Mouse (Mus musculus): ENCODE results near the gene Inhba. TPM values are rescaled to one million over a fixed set of nuclear protein-coding genes. Genes with fewer than 3 reads are reported as not detected.
A peak's percentile ranks its signal among the peaks of the same experiment; 100 is the strongest.

The Inhba gene
- 0.24 and 1.1 TPM in 2 replicates for polyA plus RNA-seq (2012; rRNA removed)

GRCm38 (mm10) chr13:16011372-16012242 lies at the start of gene Inhba:
Gene Inhba, plus strand, starts transcription at chr13:16011851.
- DNase-seq (ENCODE audit: low read depth, low spot score), result no peak
- WGBS, result 14% methylated on average over 31 of the region's 31 CpGs

GRCm38 (mm10) chr13:15976584-15976983 lies 35.1 kb upstream of the Inhba start:
- DNase-seq (ENCODE audit: low read depth, low spot score), result no peak
- 82% methylated on average over 1 of the region's 1 CpGs for WGBS

- DNase-seq (ENCODE audit: low read depth, low spot score), result no peak
- 82% methylated on average over 3 of the region's 3 CpGs for WGBS
Measured at GRCm38 (mm10) chr13:15979551-15979950, 32.1 kb upstream of the Inhba start.

DNA sequence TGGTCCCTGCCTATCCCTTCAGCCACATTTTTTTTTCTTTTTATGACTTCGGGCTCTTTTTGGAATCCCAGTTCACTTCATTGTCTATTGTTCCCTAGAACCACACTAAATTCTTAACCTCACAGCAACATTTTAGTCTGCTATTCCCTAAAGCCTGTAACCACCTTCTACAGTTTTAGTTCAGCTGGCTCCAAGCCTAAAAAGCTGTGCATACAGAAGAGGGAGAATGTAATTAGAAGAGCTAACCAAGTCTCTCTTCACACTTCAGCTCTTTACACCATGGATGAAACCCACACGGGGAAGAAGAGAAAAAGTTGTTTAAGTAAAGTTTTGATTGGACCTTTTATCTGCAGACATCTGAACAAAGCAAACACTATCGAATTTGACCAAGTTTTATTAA lies 29.6 kb upstream of the Inhba start:
- no peak for DNase-seq (ENCODE audit: low read depth, low spot score)
- WGBS, result 61% methylated on average over 3 of the region's 3 CpGs

DNA sequence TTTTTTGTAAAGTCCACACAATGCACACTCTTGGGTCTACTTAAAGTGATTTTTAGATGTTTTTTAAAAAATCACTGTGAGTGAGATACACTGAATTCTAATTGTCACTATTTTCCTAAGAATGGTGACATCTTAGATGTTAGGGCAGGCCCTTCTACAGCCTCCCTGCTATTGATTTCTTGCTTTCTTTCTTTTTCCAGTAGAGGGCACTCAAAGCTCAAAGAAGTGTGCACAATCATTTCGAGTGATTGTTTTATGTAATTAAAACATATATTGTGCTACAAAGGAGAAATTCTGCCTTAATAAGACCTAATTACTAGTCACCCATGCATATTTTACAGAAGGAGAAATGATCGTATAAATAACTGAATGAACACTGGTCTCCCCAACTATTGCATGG lies 25.9 kb upstream of the Inhba start:
- WGBS, result 61% methylated on average over 2 of the region's 2 CpGs
- DNase-seq (ENCODE audit: low read depth, low spot score), result no peak

- WGBS, result 81% methylated on average over 4 of the region's 4 CpGs
- no peak for DNase-seq (ENCODE audit: low read depth, low spot score)
Measured at GRCm38 (mm10) chr13:15986172-15986571, 25.5 kb upstream of the Inhba start.

GRCm38 (mm10) chr13:15995314-15995713 lies 16.3 kb upstream of the Inhba start:
- DNase-seq (ENCODE audit: low read depth, low spot score), result no peak
- 58% methylated on average over 2 of the region's 2 CpGs for WGBS

DNA sequence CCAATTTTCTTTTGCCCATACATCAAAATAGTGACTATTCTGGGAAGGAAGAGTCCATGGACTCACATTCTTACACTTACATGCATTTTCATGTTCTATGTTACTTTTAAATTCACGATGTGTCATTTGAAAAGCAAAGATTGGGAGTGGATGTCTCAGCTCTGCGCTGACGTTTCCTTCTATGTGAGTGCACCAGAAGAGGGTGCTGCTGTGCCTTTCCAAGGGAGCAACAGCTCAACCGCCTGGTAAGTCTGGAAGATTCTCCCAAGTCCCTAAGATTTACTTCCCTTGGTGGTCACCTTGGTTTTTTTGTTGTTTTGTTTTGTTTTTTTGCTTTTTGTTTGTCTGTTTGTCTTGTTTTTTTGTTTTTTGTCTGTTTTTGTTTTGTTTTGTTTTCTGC lies 6.1 kb upstream of the Inhba start:
- 10% methylated on average over 4 of the region's 4 CpGs for WGBS
- DNase-seq (ENCODE audit: low read depth, low spot score), result no peak

DNA sequence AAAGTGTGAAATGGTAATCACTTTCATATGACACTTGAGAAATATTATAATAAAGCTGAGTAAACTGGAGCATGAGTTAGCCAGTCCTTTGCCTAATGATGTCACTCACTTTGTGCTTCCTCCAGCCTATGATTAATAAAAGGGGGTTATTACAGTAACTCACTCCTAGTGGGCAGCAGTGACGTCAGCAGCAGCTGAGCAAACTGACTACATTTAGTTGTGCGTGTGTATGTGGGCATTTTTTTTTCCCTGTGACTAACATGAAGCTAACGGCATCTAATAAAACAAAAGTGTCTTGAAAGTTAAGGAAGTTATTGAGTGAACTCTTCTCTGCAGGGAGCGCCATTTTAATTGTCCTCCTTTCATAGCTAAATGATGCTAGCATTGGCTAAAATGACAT lies 3.9 kb upstream of the Inhba start:
- no peak for DNase-seq (ENCODE audit: low read depth, low spot score)
- 43% methylated on average over 4 of the region's 4 CpGs for WGBS

DNA sequence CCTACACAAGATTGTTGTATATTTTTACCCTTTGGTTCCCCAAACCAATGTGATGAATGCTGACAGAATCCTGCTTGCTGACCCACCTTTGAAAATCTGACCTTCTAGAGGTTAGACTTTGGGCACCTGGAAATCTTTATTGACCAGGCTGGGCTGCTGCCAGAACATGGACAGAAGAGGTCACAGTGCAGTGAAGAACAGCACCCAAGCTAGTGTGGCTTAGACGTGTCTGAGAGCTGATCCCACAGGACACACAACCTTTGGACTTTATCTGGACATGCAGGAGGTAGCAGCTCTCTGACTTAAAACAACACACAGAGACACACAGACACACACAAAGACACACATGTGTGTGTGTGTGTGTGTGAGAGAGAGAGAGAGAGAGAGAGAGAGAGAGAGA lies 3.3 kb upstream of the Inhba start:
- no peak for DNase-seq (ENCODE audit: low read depth, low spot score)
- WGBS, result 26% methylated on average over 1 of the region's 1 CpGs

DNA sequence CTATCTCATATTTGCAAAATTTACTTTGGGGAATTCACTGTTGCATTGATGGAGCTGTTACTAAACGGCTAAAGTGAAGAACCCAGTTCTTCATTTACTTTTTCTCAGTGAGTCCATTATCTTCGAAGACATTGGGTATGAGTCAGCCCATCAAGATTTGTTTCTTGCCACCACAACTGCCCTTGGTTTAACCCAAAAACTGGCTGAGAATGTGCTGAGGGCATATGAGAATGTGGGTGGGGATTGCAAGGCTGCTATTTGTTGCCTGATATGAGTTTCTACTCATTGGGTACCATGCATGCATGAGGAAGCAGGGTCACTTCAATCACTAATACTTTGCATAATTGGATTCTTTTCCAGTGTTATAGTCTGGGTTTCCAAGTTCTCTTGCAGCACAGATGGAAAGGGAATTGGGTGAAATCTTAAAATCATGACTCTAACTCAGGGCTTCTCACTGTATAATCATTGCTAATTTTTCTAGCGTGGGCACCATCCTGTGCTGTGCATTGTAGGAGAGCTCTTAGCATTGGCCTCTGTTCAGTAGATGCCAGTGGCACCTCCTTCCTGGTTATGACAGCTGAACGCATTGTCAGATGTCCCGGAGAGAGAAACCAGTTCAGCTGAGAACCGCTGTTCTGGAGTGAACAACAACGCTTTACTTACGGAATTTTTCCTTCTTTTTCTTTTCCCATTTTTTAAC lies 1.7 kb upstream of the Inhba start:
- 88% methylated on average over 8 of the region's 8 CpGs for WGBS
- no peak for DNase-seq (ENCODE audit: low read depth, low spot score)

DNA sequence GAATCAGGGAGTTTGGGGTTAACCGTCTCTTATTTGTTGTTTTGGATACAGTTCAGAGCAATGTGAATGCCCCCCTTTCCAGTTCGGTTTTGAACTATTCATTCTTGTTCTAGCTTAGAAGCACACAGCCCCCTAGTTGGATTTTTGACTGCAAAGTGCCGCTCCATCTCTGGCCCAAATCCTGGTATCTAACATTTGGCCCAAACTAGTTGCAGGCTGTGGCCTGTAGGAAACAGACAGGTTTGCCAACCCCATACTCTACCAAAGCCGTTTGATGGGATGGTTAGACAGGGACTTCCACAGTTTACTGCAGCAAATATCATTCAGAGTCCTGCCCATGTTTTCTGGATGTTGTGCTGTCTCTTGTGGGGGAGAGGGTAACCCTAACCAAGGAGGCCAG lies 1.1 kb upstream of the Inhba start:
- DNase-seq (ENCODE audit: low read depth, low spot score), result no peak
- WGBS, result 88% methylated on average over 4 of the region's 4 CpGs

DNA sequence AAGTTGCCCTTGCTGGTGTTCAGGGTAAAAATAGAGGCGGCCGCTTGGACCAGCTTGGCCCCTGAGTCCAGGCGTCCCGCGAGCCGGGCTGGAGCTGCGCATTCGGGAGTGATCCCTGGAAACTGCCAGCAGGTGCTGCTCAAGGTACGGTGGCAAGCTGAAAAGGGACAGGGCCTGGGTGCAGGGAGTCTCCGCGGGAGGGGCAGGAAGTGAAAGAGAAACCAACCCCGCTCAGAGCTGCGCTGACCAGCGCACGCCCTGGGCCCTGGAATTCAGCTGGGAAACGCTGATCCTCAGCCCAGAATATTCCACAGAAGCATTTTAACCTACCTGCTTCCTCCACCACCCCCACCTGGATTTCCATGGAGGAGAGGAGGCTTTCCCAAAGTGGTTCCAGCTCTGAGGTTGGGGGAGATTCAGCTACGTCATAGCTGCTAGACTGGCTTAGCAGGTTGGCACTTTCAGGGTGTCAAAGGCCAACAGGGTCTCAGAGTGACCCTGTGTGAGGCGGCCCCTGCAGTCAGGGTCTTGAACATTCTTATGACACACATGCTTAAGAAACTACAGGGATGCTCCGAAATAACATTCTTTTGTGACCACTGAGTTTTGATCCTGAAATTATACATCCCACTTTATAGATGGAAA lies 714 bp downstream of the Inhba start:
- WGBS, result 6% methylated on average over 19 of the region's 19 CpGs
- DNase-seq (ENCODE audit: low read depth, low spot score), result peak; percentile 25

- DNase-seq (ENCODE audit: low read depth, low spot score), result no peak
- WGBS, result 30% methylated on average over 3 of the region's 3 CpGs
Measured at GRCm38 (mm10) chr13:16014166-16014565, 2.5 kb downstream of the Inhba start.

DNA sequence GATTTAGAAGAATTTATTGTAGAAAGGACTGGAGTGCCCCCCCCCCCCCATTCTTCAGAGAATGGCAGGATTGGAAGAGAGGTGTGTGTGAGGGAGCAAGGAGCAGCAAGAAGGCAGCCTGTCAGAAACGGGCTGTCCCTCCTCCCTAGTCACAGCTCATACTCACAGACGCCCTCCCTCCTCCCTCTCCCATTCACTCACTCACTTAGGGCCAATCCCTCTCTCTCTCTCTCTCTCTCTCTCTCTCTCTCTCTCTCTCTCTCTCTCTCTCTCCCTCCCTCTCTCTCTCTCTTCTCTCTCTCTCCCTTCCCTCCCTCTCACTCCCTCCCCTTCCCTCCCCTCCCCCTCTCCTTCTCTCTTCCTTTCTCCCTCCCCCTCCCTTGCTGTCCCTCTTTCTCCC lies 4.9 kb downstream of the Inhba start:
- WGBS, result 5% methylated on average over 2 of the region's 2 CpGs
- no peak for DNase-seq (ENCODE audit: low read depth, low spot score)

- DNase-seq (ENCODE audit: low read depth, low spot score), result no peak
- WGBS, result 3% methylated on average over 20 of the region's 20 CpGs
Measured at GRCm38 (mm10) chr13:16017338-16017737, 5.7 kb downstream of the Inhba start.

- no peak for DNase-seq (ENCODE audit: low read depth, low spot score)
- 3% methylated on average over 9 of the region's 9 CpGs for WGBS
Measured at GRCm38 (mm10) chr13:16017777-16018176, 6.1 kb downstream of the Inhba start.

DNA sequence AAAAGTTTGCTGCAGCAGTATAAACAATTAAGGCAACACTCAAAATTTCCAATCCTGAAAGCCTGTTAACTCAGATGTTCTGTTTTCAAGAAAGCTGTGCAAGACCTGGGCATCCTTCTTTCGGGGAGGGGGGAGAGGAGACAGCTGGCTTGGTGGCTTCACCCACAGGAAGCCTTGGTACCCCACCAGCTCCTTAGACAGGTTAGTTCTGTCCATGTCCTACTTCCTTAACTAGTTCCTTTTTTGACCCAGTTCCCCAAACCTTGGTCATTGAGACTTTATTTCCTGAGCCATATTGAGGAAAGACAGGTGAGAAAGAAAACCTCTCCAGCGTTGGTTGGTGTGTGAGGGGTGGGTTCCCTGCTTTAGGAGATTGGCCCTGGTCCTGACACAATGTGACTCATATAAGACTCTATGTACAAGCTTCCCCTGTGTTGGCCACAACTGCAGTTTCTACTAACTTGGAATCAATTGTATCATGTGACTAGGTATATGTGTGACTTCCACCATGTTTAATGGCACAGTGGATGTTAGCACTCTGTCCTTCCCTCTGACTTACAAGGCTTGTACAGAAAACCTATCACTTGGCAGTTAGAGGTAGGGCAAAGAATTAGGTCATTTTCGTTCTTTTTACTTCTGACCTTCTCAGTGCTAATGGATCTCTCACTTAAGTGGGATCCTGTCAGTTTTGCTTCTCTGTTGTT lies 7.3 kb downstream of the Inhba start:
- WGBS, result 55% methylated on average over 3 of the region's 3 CpGs
- DNase-seq (ENCODE audit: low read depth, low spot score), result no peak

DNA sequence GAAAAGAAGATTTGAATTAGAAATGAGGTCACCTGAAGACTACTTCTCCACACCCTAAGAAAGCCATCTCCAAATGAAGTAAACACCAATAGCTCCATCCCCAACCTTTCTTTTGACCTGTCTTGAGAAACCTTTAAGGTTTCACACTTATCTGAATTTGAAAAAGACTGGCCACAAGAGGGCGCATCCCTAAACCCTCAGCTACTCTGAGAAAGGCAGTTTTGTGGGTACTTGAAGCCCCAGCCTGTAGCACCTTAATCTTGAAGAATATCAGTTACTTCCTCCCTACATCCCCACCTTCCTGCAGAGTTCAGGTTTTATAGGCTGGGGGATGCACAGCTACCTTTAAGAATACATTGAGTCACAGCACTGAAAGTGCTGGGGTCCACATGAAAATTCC lies 9.0 kb downstream of the Inhba start:
- WGBS, result 5% methylated on average over 1 of the region's 1 CpGs
- DNase-seq (ENCODE audit: low read depth, low spot score), result no peak

DNA sequence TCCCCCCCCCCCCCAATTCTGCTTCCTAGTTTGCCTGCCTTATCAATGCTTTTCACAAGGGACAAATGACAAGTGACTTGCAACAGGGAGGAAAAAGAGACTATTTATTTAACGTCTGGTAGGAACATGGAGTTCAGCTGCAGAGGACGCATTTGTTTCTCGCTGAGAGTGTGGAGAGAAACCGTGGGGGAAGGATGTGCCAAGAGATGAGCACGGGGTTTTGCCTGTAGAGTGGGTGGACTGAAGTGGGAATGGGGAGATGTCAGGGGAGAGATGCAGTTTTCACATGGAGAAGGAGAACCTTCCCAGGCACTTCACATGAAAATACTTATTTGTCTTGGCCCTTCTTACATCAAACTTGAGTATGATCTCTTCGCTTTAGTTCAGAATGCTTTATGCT lies 9.5 kb downstream of the Inhba start:
- no peak for DNase-seq (ENCODE audit: low read depth, low spot score)
- WGBS, result 55% methylated on average over 6 of the region's 6 CpGs

Data from large intestine, adult 2 months (tissue).